Mouse (Mus musculus): Measurements from ENCODE around the gene Ift22.
"Not testable (repeated sequence)": the region's sequence is repeated elsewhere in the genome, so short reads cannot be mapped to it uniquely, and the experiment has no call there.

Gene Ift22

GRCm38 (mm10) chr5:136907587-136907986 is 363 bp upstream of the Ift22 start:
- no peak for DNase-seq (ENCODE audit: low spot score)

DNA sequence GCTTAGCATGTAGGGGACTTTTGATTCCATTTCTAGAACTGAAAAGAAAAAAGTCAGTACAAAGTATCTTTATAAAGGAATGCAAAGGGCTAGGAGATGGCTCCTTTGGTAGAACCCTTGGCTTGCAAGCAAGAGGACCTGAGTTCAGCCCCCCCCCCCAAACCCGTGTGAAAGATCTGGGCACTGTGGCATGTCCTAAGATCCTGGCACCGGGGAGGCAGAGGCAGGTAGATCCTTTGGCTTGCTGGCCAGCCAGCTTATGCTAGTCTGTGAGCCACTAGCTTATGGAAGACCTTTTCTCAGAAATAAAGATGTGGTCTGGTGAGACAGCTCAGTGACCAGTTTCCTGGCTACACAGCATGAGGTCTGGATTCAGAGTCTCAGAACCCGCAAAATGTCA is 6.2 kb downstream of the Ift22 start:
- no peak for DNase-seq (ENCODE audit: low spot score)

GRCm38 (mm10) chr5:136917613-136918242 is 9.8 kb downstream of the Ift22 start:
- no peak for DNase-seq (ENCODE audit: low spot score)

DNA sequence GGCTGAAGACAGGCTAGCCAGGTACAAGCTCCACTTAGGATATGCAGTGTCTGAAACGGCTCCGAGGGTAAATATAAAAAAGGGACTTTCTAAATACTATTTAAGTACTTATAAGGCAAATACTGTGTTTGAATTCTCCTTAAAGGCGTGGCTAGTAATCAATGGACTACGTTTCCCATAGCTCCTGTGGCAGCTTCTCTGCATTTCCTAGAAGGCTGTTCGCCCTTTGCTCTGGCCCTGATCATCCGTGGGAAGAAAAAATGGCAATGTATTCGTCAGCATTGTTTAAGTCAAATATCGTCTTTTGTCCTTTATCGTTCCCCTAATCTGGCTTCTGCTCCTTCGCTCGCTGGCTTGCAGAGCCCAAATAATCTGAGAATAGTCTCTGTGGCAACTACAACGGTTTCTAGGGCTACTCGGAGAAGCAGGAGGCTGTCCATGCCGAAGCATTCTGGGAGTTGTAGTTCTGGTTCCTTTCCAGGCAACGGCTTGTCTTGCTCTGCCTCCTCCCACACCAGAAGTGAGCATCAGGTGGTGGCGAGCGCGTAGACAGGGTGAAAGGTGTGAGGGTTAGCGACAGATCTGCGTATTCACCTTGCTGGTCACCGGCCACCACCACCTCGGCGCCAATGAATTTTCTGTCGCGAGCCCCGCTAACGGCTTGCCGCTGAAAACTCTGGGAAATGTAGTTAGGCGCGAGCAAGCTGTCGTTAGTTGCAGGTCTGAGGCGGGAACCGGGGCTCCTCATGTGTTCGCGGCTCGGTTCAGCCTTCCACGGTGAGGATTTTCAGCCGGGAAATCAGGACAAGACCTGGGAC is 10.9 kb downstream of the Ift22 start:
- DNase-seq (ENCODE audit: low spot score), result peak; percentile 87

GRCm38 (mm10) chr5:136919546-136920301 is 11.8 kb downstream of the Ift22 start:
- DNase-seq (ENCODE audit: low spot score), result peak; percentile 10

- DNase-seq (ENCODE audit: low spot score), result no peak
Measured at GRCm38 (mm10) chr5:136922830-136923229, 14.9 kb downstream of the Ift22 start.

DNA sequence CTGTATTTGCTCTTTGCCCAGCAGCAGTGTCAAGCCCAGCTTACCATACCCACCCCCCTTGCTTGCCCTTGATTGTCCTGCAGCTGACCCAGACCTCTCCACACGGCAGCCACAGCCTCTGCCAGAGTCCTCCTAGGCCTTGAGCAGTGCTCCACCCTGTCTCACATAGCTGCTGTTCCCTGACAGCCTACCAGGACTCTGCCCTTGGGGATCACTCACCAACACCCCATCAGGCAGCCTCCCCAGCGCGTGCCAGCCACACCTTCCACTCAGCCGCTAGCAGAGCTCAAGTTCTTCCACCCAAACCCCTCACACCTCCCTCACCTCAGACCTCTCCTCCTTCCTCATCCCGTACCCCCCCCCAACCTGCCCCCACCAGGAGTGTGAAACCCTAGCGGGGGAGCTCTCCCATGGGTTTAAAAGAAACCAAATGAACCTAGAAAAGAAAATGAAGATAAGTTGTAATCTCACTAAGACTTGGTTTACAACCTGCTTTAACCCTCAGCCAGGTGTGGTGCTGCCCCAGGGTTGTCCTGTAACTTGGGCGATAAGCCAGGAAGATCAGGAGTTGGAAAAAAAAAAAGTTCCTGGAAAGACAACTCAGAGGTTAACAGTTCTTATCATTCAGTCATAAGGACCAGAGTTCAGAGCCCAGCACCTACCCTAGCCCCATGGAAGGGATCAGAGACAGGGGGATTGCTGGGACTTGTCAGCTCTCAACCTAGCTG is 16.0 kb downstream of the Ift22 start:
- DNase-seq (ENCODE audit: low spot score), result no peak

DNA sequence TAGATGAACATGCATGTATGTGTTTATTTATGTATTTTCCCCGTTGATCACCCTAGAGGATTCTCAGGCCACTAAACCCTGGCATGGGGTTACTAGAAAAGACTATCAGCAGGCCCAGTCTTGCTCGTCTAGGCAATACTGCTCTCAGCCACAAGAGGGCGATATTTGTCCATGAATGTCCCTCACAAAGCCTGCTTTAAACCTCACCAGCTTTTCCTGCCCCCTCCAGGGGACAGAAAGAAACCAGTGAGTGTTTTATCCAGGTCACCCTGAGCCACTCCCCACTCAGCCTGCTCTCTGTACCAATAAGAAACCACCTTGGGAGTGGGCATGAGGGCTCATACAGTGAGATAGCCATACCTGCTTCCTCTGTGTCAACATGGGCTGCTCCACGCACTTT is 21.1 kb downstream of the Ift22 start:
- peak; percentile 47 for DNase-seq (ENCODE audit: low spot score)

DNA sequence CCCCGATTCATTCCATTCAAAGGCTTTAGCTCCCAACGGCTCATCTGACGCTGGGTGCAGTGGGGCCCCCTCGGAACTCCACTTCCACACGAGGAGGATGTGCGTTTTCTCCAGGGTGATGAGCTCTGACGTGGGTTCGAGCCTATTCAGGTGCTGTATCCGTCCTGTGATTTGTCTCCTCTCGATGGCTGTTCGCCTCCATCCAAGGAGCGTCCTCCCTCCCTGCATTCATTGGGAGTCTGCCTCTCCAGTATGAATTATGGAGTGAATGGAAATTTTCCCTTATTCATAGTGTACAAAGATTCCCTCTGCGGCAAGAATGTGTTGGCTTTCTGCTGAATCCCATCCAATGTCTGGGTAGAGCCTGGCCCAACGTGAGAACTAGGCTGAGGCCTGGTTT is 23.9 kb downstream of the Ift22 start:
- DNase-seq (ENCODE audit: low spot score), result no peak

DNA sequence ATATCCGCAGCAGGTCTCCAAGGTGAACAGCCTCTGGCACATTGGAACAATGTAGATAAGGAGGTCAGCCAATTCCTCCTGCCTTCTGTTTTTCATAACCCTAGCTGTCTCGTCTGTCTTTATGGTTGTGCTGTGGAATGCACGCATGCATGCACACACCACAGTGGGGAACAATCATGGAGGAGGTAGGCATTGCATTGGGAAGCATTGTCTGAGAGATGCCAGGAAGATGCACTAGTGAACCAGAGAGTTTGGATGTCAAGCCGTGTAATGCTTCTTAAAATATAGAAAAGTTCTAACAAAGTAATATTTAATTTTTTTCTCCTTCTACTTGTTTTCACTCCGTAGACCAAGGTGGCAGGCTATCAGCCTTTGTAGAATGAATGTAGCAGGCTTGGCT is 25.0 kb downstream of the Ift22 start:
- DNase-seq (ENCODE audit: low spot score), result no peak

GRCm38 (mm10) chr5:136933930-136934329 is 26.0 kb downstream of the Ift22 start:
- no peak for DNase-seq (ENCODE audit: low spot score)

GRCm38 (mm10) chr5:136935905-136936695 is 28.1 kb downstream of the Ift22 start:
- DNase-seq (ENCODE audit: low spot score), result no peak

- DNase-seq (ENCODE audit: low spot score), result no peak
Measured at GRCm38 (mm10) chr5:136936750-136937149, 28.8 kb downstream of the Ift22 start.

DNA sequence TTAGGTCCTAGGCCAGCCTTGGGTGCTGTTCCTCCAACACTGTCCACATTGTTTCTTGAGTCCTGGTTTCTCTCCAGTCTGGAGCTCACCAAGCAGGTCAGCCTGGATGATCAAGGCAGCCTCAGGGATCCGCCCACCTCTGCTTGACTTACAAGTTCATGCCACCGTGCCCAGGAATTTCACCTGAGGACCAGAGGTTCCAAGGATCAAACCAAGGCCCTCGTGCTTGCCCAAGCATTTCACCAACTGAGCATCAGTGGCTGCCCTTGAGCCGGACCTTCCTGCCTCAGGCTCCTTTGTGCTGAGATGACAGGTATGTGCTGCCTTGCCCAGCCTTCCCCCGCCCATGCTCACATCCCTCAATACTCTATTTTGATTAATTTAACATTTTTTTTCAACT is 29.7 kb downstream of the Ift22 start:
- no peak for DNase-seq (ENCODE audit: low spot score)

- no peak for DNase-seq (ENCODE audit: low spot score)
Measured at GRCm38 (mm10) chr5:136939284-136939683, 31.3 kb downstream of the Ift22 start.

DNA sequence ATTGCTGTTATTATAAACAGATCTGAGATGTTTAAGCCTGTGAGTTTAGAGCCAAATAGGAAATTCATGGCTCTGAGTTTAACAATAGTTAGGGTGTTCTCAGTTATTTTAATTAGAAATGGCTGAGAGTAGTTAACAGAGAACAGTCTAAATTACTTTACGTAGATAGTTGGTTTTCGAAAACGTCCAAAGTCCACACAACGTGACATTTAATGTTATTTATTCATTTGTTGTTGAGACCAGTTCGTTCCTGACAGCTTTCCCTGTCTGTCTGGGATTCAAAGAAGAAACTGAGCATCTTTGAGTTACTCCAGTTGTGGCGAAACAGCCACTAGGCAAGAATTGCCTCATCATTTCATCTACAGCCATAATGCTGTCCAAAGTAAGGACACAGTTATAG is 32.1 kb downstream of the Ift22 start:
- DNase-seq (ENCODE audit: low spot score), result not testable (repeated sequence)

GRCm38 (mm10) chr5:136940845-136941560 is 33.1 kb downstream of the Ift22 start:
- no peak for DNase-seq (ENCODE audit: low spot score)

DNA sequence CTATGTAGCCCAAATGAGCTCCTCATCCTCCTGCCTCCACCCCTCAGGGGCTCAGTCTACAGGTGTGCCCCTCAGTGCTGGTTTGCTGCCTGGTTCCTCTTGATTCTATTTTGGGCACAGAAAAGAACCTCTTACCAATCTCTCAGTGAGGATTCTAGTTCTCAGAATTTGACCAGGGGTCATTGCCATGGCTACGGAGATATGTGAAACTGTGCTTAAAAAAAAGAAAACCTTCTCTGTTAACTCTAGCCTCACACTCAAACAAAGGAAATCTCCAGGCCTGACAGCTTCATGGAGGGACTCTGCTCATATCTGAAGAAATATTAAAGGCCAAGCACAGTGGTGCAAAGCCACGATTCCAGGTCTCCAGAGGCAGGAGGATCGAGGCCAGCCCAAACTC is 34.8 kb downstream of the Ift22 start:
- DNase-seq (ENCODE audit: low spot score), result no peak

DNA sequence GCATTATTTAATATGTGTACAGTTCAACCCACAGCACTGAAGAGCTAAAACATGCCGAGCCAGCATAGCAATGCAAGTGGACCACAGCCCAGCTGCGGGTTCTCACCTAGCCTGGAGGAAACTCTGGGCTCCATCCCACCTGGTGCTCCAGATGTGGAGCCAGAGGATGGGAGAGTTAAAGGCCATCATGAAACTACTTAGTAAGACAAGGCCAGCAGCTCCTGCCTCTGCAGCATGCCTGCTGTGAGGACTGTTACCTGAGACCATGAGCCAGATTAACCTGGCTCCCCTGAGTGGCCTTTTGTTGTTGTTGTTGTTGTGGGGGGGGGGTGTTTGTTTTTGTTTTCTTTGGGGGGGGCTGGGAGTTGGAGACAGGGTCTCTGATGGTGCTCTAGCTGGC is 35.4 kb downstream of the Ift22 start:
- no peak for DNase-seq (ENCODE audit: low spot score)

DNA sequence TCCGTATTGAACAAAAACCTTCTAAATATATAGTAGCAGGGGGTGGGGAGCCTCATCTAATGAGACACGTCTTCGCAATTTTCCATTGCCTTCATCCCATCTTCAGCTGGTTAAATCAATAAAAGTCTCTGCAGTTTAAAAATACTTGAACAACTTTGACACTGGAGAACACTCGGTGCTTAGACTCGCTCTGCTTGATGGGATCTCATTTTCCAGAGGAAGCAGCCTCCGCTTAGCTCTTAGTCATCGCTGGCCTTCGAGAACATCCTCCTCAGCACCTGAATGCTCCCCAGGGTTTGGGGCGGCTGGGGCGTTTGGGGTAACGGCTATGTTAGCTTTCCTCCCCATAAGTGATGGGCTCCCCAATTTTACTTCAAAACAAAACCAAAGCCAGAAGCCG is 37.1 kb downstream of the Ift22 start:
- DNase-seq (ENCODE audit: low spot score), result no peak

DNA sequence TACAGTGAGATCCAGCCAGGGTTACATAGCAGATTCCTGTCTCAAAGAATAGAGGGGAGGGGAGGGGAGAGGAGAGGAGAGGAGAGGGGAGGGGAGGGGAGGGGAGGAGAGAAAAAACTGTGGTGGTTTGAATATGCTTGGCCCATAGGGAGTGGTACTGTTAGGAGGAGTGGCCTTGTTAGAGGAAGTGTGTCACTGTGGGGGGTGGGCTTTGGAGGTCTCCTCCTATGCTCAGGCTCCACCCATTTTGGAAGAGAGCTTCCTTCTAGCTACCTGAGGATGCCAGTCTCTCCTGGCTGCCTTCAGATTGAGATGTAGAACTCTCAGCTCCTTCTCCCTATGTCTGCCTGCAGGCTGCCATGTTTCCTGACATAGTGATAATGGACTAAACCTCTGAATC is 39.9 kb downstream of the Ift22 start:
- no peak for DNase-seq (ENCODE audit: low spot score)

Measured in spleen, adult 12 weeks (tissue).